Mouse (Mus musculus): Measurements from ENCODE around the gene Rin1. TPM values are rescaled to one million over a fixed set of nuclear protein-coding genes. Genes with fewer than 3 reads are reported as not detected.
"Not testable (repeated sequence)": the region's sequence is repeated elsewhere in the genome, so short reads cannot be mapped to it uniquely, and the experiment has no call there.

The Rin1 gene
- 1 to 10 TPM; 3.4 to 4.2 TPM for total RNA-seq (2021)
- long read RNA-seq, experiment 1, full-length matches to known transcripts = 1 of 3 reads
- long read RNA-seq, experiment 1, partial matches to known transcripts = 1 of 3 reads
- long read RNA-seq, experiment 1, other reads (novel, unspliced or antisense) = 1 of 3 reads
- long read RNA-seq, experiment 2, full-length matches to known transcripts = 3 of 11 reads
- long read RNA-seq, experiment 2, partial matches to known transcripts = 4 of 11 reads
- long read RNA-seq, experiment 2, other reads (novel, unspliced or antisense) = 4 of 11 reads

DNA sequence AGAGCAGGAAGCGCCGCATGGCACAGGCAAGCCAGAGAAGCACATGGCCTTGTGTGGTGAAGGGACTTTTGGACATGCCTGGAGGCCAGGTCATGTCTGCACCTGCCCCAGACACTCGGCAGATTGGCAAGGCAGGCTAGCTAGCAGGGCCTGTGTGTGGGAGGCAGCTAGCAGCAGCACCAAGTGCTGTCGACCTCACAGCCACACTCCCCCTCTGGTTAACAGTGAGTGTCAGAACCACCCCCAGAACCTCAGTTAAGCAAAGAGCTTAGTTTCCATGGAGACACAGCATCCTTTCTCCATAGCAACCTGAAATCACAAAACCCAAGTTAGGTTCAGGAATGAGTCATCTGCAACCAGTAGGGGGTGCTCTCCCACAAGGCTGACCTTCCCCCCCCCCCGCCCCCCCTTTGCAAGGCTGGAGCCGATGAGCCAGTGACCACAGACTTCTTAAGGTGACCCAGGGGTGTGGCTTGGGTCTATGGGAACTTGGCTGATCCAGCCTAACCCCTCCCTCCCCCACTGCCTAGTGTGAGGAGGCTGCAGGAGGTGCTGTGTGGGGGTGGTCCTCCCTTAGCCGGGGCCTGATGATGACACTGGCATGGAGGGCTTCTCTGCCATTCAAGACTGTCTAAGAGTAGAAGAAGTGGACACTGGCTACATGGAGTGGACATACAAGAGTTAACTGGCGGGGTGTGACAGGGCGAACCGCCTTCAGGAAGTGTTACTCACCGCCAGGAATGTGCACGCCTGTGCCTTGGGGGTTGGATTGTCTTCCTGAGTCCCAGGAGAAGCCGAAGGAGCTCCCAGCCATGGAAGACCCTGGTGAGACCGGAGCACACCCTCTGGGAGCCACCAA is at the start of gene Rin1:
Rin1 (plus strand) TSS at position 435 of the 859 bp plus-strand sequence.
- peak in 1 of 2 experiments; percentile 47 for DNase-seq (ENCODE audit: low spot score in 2 of 2)

DNA sequence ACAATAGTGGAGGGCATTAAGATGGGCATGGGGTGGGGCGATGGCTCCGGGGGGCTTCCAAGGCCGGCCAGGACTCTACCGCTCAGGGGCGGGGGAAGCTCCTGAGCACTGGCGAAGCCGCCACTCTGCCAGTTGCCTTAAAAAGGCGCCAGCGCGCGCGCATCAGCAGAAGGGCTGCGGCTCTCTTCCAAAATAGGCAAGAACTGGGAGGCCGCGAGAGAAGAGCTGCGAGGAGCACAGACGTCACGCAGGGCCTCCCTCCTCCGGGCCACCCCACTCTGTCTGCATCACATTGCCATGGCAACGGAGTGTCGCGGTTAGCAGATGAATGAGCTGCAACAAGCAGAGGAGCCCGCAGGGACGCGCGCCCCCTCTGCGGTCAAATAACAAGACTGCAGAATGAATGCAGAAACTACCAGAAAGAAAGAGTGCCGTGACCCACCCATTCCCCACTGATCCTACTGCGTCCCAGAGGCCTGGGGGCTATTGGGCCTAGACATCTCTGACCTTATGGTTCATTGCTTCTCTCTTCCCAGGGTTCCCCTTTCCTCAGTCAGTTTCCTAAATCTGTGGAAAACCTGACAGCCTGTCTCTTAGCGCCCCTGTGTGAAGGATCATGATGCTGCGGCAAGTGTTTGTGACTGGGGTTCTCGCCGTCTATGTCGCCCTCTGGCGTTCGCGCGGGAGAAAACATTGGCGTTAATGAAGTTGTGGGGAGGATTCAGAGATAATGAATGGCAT is 48.4 kb upstream of the Rin1 start:
- DNase-seq (ENCODE audit: low spot score in 2 of 2) = peak; percentile 75 to 76

DNA sequence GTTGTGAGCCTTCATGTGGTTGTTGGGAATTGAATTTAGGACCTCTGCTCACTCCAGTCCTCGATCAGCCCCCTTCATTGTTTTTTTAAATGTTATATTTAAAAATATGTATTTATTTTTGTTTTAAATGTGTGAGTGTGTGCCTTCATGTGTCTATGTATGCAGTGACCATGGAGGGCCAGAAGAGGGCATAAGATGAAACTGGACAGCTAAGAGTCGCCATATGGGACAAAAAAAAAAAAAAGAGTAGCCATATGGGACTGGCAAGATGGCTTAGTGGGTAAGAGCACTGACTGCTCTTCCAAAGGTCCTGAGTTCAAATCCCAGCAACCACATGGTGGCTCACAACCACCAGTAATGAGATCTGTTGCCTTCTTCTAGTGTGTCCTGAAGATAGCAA is 46.6 kb upstream of the Rin1 start:
- not testable (repeated sequence) for DNase-seq (ENCODE audit: low spot score in 2 of 2)

DNA sequence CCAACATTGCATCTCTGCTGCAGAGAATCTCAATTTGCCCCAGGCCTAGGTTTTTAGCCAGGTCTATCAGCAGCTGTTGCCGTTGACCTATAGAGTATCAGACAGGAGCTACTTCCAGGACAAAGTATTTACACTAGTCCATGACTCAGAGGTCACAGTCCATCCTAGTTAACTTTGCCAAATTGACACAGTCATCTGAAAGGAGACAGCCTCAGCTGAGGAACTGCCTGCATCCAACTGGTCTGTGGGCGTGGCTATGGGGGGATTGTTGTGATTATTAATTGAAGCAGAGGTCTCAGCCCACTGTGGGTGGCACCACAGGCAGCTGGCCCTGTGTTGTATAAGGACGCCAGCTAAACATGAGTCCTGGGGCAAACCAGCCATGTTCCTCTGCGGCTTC is 45.4 kb upstream of the Rin1 start:
- DNase-seq (ENCODE audit: low spot score in 2 of 2) = no peak

DNA sequence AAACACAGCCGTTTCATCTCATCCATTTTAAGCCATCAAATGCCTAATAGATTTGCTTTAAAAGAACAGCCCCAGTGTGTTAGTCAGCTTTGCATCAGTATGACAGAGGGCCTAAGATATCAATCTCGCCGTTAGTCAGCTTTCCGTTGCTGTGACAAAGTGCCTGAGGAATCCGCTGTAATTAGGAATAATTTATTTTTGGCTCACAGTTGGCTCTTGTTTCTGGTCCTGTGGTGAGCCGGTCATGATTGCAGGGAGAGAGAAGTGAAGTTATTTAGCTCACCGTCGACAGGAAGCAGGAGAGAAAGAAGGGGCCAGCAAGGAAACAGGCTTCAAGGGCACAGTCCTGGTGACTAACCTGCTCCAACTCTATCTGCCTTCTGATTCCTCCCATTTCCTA is 37.1 kb upstream of the Rin1 start:
- DNase-seq (ENCODE audit: low spot score in 2 of 2) = no peak

DNA sequence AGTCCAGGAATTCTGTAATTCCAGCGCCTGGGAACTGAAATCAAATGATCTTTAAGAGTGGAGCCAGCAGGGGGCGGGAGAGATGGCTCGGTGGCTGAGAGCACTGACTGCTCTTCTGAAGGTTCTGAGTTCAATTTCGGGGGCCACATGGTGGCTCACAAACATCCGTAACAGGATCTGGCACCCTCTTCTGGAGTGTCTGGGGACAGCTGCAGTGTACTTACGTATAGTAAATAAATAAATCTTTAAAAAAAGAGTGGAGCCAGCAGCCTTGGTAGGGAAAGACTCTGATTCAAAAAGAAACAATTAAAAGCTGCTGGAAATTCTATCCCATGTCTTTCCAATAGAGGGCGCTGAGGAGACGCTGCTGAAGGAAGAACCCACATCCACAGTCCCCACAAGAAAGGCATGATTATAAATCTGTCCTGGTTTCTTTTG is 35.3 kb upstream of the Rin1 start:
- peak in 1 of 2 experiments; percentile 36 for DNase-seq (ENCODE audit: low spot score in 2 of 2)

DNA sequence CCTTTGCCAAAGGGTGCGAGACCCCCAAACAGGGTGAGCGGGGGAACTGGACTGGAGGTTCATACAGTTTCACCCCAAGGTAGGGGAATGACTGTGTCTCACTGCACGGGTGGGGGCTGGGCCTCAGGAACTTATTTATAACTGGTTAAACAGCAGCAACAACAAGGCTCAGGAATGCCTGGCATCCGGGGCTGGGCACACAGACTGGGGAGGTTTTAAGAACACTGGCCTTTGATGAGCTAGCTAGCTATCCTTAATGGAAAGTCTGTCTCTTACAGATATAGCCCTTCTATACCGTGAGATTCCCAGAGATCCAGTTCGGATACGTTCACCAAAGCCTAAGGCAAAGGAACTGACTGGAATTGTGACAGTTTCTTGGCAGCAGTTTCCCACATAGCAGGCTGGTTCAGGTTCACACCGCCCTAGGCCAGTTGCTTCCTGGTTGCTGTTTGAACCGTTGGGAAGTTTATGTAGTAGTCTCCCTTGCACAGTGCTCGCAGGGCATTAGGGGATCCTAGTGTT is 34.0 kb upstream of the Rin1 start:
- no peak for DNase-seq (ENCODE audit: low spot score in 2 of 2)

DNA sequence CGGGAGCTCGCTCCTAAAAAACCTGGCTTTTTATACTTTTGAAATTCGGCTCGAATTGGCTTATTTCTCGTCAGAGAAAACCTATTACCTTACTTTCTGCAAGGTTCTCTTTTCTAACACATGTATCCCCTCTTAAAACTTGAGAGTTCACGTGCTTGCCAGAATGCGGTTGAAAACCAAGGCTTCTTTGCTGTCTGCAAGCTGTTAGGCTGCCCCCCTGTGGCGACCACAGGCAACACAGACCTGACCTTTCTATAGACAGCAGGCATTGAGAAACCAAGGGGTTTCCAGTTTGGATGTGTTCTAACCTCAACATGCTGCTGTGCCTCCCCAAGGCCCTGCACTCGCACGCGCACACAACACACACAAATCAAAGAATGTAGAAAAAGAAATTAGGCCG is 33.5 kb upstream of the Rin1 start:
- peak; percentile 60 to 71 for DNase-seq (ENCODE audit: low spot score in 2 of 2)

DNA sequence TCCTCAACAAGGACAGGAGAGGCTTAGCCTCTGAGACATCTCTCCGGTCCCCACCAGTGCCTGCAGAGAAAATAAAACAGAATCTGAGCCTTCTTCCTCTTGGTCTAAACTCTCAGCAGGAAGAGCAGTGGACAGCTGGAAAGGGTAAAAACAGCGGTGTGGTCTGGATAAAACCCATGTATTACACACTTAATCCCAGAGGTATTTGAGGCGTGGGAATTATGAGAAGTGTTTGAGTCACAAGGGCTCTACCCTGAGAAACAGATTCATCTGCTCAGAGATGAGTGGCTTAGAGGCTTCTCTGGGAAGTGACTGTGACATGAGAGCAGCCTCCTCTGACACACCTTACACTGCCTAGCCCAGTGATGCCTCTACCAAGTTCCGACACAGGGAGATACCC is 32.7 kb upstream of the Rin1 start:
- DNase-seq (ENCODE audit: low spot score in 2 of 2) = no peak

DNA sequence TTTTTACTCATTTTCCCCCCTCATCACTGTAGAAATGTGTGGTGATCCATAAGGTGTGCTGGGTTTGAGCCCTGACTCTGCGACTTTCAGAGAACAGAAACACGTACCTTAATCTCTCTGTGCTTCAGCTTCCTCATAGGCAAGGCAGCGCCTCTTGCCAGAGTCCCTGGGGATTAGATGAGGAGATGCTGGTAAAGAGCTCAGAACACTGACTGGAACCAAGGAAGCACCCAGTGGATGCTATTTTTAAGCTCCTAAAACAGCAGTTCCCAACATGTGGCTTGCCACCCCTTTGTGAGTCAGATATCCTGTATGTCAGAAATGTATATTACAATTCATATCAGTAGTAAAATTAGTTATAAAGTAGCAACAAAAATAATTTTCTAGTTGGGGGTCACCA is 32.1 kb upstream of the Rin1 start:
- no peak for DNase-seq (ENCODE audit: low spot score in 2 of 2)

DNA sequence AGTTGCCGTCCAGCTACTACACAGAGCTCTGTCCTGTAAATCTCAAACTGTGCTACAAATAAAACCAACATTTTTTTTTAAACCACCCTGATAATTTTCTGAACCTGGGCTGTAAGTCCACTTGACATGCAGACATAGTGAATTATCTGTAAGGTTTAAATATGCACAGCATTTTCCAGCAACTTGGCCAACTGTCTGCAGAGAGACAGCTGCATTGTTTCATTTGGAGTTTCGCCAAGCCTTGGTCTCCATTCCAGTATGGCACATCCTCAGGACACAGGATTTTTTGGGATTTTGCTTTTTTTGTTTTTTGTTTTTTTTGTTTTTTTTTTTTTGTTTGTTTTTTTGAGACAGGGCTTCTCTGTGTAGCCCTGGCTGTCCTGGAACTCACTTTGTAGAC is 28.9 kb upstream of the Rin1 start:
- no peak for DNase-seq (ENCODE audit: low spot score in 2 of 2)

DNA sequence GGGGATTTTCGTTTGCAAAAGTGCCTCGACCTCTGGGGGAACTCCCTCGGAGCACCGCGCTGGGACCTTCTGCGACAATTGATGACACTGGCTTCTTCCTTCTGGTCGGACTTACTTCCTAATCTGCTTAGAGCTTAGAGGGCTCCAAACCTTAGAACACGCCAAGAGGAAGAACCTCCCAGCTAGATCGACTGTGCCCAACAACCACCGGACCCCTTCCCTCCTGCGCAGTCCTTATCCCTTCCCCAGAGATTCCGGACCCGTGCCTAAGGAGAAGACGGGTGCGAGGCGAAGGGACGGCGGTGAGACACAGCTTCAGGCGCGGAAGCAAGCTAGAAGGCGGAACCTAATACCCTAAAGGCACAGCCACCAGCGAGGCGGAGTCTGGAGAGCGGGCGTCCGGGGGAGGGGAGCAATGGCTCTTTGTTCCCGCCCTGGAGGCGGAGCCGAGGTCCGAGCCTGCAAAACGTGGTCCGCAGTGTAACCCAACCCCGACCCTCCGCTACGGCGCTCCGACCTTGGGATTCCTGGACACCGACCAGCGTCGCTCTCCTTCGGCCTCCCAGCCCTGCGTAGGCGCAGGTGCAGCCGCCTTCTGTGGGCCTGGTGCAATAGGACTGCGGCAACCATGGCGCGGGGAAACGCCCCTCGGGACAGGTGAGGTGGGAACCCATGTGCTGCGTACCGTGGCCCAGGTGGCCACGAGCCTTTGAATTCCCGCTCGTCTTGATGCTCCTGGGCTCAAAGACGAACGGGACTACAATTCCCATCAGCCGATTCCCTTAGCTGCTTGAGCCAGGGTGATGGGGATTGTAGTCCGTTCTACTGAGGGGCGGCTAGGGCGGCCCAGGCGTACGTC is 26.4 kb upstream of the Rin1 start, which contains the start of gene Slc29a2:
Slc29a2 (plus strand) TSS at position 240 of the 859 bp plus-strand sequence.
- peak; percentile 88 for DNase-seq (ENCODE audit: low spot score in 2 of 2)

DNA sequence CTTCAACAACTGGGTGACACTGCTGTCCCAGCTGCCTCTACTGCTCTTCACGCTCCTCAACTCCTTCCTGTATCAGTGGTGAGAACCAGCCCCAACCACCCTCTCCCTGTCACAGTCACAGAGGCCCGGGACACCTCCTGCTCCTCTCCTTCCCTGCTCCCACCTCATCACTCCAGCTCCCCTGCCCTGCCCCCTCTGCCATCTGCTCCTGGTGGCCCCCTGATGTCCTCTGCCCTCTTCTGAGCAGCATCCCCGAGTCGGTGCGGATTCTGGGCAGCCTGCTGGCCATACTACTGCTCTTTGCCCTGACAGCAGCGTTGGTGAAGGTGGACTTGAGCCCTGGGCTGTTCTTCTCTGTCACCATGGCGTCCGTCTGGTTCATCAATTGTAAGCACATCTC is 24.2 kb upstream of the Rin1 start:
- DNase-seq (ENCODE audit: low spot score in 2 of 2) = no peak

DNA sequence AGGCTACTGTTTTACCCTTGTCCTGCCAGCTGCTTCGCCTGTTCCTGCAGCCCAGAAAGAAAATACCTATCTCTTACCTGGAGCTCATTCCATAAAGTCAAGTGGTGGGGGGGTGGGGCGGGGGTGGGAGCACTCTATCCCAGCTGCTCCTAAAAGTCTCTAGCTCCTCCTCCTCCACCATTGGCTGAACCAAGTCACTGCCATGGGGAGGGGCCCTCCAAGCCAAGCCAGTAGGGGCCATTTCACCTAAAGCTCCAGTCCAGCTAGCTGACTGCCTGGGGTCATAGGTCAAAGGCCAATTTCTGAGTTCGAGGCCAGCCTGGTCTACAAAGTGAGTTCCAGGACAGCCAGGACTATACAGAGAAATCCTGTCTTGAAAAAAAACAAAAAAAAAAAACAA is 17.6 kb upstream of the Rin1 start:
- no peak for DNase-seq (ENCODE audit: low spot score in 2 of 2)

DNA sequence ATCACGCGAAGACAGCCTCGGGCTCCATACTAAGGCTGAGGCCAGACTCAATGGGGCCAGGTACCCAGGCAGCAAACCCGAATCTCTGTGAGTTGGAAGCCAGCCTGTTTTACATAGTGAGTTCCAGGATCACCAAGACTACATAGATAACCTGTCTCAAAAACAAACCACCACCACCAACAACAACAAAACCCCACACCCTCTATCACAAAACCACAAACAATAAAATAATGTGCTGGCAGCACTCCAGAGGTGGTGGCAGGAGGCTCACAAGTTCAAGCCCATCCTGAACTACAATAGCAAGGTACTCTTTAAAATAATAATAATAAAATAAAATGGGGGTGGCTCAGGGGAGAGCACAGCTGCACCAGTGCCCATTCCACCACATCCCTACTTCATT is 13.7 kb upstream of the Rin1 start:
- no peak for DNase-seq (ENCODE audit: low spot score in 2 of 2)

DNA sequence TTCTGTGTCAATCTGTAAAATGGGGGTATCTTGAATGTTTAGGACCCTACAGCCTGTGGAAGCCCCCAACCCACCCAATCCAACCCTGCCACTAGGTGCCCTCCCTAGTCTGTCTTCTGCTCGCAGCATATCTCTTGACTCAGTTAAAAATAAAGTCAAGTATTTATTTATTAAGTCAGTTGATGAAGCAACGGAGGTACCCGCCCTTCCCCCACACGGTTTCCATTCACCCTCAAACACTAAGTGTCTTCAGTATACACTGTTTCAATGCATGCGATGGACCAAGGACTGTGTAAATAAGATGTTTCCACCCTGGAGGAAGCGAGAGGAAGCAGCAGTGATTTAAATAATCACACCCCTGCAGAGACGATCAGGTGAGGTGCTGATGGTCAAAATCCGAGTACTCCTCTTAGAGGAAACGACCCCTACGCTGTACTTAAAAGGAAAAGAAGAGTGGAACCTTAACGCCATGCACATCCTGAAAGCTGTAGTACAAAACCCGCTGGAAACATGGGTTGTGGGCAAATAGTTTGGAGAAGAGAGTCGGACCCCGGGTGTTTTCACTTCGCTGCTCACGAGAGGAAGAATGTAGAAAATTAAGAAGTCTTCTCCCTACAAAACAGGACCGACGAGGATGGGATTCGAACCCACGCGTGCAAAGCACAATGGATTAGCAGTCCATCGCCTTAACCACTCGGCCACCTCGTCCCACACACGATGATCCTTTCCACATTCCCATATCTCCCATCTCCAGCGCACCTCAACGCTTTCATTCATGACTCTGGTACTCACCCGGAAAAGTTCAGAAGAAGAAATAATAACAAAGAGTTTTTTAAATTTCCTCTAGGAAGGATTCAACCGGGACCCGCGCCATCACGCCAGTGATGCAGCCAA is 12.4 kb upstream of the Rin1 start:
- peak; percentile 78 to 82 for DNase-seq (ENCODE audit: low spot score in 2 of 2)

DNA sequence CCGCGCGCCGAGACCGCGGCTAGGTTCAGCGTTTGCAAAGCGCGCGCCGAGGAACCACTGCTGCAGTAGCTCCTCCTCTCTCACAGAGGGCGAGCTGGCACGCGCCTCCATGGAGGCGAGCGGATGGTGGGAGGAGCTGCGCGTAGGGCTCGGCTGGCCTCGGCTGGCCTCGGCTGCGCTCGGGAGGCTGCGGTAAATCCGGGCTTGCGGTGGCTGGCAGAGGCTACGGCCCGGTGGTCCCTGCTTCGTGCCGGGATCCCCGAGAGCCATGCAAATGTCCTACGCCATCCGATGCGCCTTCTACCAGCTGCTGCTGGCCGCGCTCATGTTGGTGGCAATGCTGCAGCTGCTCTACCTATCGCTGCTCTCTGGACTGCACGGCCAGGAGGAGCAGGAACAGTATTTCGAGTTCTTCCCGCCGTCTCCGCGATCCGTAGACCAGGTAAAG is 11.5 kb upstream of the Rin1 start, which contains the start of the genes B4gat1 and AC124502.3:
B4gat1 (plus strand) TSS at position 118 of the 448 bp plus-strand sequence.
AC124502.3 (plus strand) TSS at position 183 of the 448 bp plus-strand sequence.
- peak; percentile 80 to 81 for DNase-seq (ENCODE audit: low spot score in 2 of 2)

DNA sequence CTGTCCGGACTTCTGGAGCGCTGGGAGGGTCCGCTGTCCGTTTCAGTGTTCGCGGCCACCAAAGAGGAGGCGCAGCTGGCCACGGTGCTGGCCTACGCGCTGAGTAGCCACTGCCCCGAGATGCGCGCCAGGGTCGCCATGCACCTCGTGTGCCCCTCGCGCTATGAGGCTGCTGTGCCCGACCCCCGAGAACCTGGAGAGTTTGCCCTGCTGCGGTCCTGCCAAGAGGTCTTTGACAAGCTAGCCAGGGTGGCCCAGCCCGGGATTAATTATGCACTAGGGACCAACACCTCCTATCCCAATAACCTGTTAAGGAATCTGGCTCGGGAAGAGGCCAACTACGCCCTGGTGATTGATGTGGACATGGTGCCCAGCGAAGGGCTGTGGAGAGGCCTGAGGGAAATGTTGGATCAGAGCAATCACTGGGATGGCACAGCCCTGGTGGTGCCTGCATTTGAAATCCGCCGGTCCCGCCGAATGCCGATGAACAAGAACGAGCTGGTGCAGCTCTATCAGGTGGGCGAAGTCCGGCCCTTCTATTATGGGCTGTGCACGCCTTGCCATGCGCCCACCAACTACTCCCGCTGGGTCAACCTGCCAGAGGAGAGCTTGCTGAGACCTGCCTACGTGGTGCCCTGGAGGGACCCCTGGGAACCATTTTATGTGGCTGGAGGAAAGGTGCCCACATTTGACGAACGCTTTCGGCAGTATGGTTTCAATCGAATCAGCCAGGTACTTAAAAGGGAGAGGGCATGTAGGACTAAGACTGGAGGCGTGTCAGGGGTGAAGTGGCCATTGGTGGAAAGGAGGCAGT is 10.8 kb upstream of the Rin1 start:
- no peak for DNase-seq (ENCODE audit: low spot score in 2 of 2)
